7 mouse cellular contexts compared by ENCODE assay signal in the genomic region with DNA sequence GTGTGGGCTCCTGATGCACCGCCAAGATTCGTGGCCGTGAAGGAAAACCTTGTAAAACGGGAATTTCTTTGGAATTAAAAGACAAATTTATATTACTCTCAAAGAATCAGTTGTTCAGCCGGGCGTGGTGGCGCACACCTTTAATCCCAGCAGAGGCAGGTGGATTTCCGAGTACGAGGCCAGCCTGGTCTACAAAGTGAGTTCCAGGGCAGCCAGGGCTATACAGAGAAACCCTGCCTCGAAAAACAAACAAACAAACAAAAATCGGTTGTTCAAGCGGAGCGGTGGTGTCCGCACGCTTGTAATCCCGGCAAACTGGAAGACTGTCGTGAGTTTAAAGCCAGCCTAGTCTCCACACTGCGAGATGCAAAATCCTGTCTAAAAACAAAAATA. TPM values are rescaled to one million over a fixed set of nuclear protein-coding genes. Genes with fewer than 3 reads are reported as not detected.
DNase-seq lines count a peak whose midpoint lies in the region; ATAC-seq and TF ChIP-seq lines count a peak whose summit lies in the region.

No protein-coding gene starts in this region.

- H3K4me1 ChIP-seq in lung, postnatal 0 days (ENCODE audit: insufficient read depth, low read depth, low read length) = peaks cover 9% of the 10 kb centered on the region; the same call in 1 of the 2 replicates
- H3K4me1 ChIP-seq in forebrain, embryonic 12.5 days = peaks cover 17% of the 10 kb centered on the region
- peaks cover 16% of the 10 kb centered on the region for H3K4me1 ChIP-seq in limb, embryonic 13.5 days
- peaks cover 6% of the 10 kb centered on the region; the same call in 1 of the 2 replicates for H3K4me1 ChIP-seq in small intestine, adult 2 months (ENCODE audit: control insufficient read depth, insufficient read depth, insufficient read length, low read length)

- TF ChIP-seq EP300 in lung, postnatal 0 days (IDR thresholded peaks at IDR 0.05) = no peak

- peak overlapping the region; percentile 89 for H3K4me2 ChIP-seq in lung, postnatal 0 days (replicated peaks; ENCODE audit: low read depth, low read length)
- peak overlapping the region; percentile 87 for H3K4me2 ChIP-seq in forebrain, embryonic 12.5 days
- H3K4me2 ChIP-seq in limb, embryonic 13.5 days (replicated peaks) = peak overlapping the region; percentile 95

- peak overlapping the region; percentile 67 for H3K4me3 ChIP-seq in lung, postnatal 0 days (ENCODE audit: low read depth, low read length)
- peak overlapping the region; percentile 72 for H3K4me3 ChIP-seq in forebrain, embryonic 12.5 days (replicated peaks)
- H3K4me3 ChIP-seq in limb, embryonic 13.5 days = peak overlapping the region; percentile 79
- peak overlapping the region; percentile 75 for H3K4me3 ChIP-seq in small intestine, adult 2 months (ENCODE audit: low read depth, low read length)

- H3K27me3 ChIP-seq in lung, postnatal 0 days (replicated peaks; ENCODE audit: insufficient read depth, low read length) = no peaks in the 10 kb centered on the region
- H3K27me3 ChIP-seq in forebrain, embryonic 12.5 days = peaks cover 3% of the 10 kb centered on the region; the same call in 1 of the 2 replicates
- H3K27me3 ChIP-seq in limb, embryonic 13.5 days = no peaks in the 10 kb centered on the region
- no peaks in the 10 kb centered on the region for H3K27me3 ChIP-seq in small intestine, adult 2 months (ENCODE audit: control insufficient read depth, insufficient read depth, low read length)

- H3K9me3 ChIP-seq in lung, postnatal 0 days (ENCODE audit: low read length) = no peaks in the 10 kb centered on the region
- H3K9me3 ChIP-seq in forebrain, embryonic 12.5 days = no peaks in the 10 kb centered on the region
- H3K9me3 ChIP-seq in limb, embryonic 13.5 days = no peaks in the 10 kb centered on the region

- ATAC-seq in lung, postnatal 0 days = 0 out of 2 replicates have a peak, but pooled peaks have one; percentile 7
- peak; percentile 39; the same call in 1 of the 2 replicates for ATAC-seq in forebrain, embryonic 12.5 days (ENCODE audit: low FRiP score)
- ATAC-seq in limb, embryonic 13.5 days (ENCODE audit: low FRiP score, low read depth) = 0 out of 2 replicates have a peak, but pooled peaks have one; percentile 17

- 12% methylated on average over 18 of the region's 18 CpGs for WGBS in lung, postnatal 0 days
- 22% methylated on average over 18 of the region's 18 CpGs for WGBS in forebrain, embryonic 12.5 days
- 18% methylated on average over 18 of the region's 18 CpGs for WGBS in limb, embryonic 13.5 days
- WGBS in small intestine, adult 2 months = 11% methylated on average over 18 of the region's 18 CpGs

- DNase-seq in lung, postnatal 0 days (ENCODE audit: low spot score) = no peak
- no peak for DNase-seq in lung, postnatal 14 days
- no peak for DNase-seq in urinary bladder, postnatal 25 days (ENCODE audit: low spot score)
- DNase-seq in adrenal gland, adult (ENCODE audit: inconsistent age in 2 of 2, low spot score in 1 of 2) = no peak

- no peak overlapping the region for H3K9ac ChIP-seq in lung, postnatal 0 days (replicated peaks; ENCODE audit: low read depth)
- peak overlapping the region; percentile 63 for H3K9ac ChIP-seq in forebrain, embryonic 12.5 days
- H3K9ac ChIP-seq in limb, embryonic 13.5 days = peak overlapping the region; percentile 69

- no peak for TF ChIP-seq POLR2A in small intestine, adult 2 months (IDR thresholded peaks at IDR 0.05; ENCODE audit: low read depth, low read length)

- no peaks in the 10 kb centered on the region for H3K36me3 ChIP-seq in lung, postnatal 0 days (ENCODE audit: insufficient read depth, low read length)
- H3K36me3 ChIP-seq in forebrain, embryonic 12.5 days (replicated peaks) = peaks cover 4% of the 10 kb centered on the region; the same call in 1 of the 2 replicates
- 0 out of 2 replicates have a peak, but pooled peaks cover 3% of the 10 kb centered on the region for H3K36me3 ChIP-seq in limb, embryonic 13.5 days
- H3K36me3 ChIP-seq in small intestine, adult 2 months (ENCODE audit: control insufficient read depth, insufficient read depth, low read length) = no peaks in the 10 kb centered on the region

- no peak overlapping the region for H3K27ac ChIP-seq in lung, postnatal 0 days (ENCODE audit: low read length)
- 0 out of 2 replicates have a peak overlapping the region, but pooled peaks have one; percentile 13 for H3K27ac ChIP-seq in forebrain, embryonic 12.5 days
- no peak overlapping the region for H3K27ac ChIP-seq in limb, embryonic 13.5 days
- H3K27ac ChIP-seq in small intestine, adult 2 months (ENCODE audit: insufficient read depth, low read depth, low read length) = no peak overlapping the region

- no peak for TF ChIP-seq CTCF in lung, postnatal 0 days (IDR thresholded peaks at IDR 0.05)
- TF ChIP-seq CTCF in small intestine, adult 2 months (IDR thresholded peaks at IDR 0.05; ENCODE audit: extremely low read depth, insufficient read length, insufficient replicate concordance, low read depth, low read length) = no peak

RNA-seq across cellular contexts. Expression of gene Rrp12, which starts 0.3 kb away (rescaled TPM):
- polyA plus RNA-seq in lung, postnatal 0 days (2015; fragmentation: Nextera tagmentation; extraction: Ambion mirVana) = 2.7 and 2.9 TPM in 2 replicates
- 24.3 and 28.1 TPM in 2 replicates for polyA plus RNA-seq in forebrain, embryonic 12.5 days (2016; fragmentation: Nextera tagmentation; extraction: Ambion mirVana)
- polyA plus RNA-seq in limb, embryonic 13.5 days (2015; fragmentation: Nextera tagmentation; extraction: Ambion mirVana) = 17.4 and 19.6 TPM in 2 replicates
- polyA plus RNA-seq in small intestine, adult 2 months (2012; rRNA removed) = 2.4 and 3.0 TPM in 2 replicates

RNA-seq across cellular contexts. Expression of gene Pgam1, which starts 15.4 kb away (rescaled TPM):
- 152 TPM in 2 replicates for polyA plus RNA-seq in lung, postnatal 0 days (2015; fragmentation: Nextera tagmentation; extraction: Ambion mirVana)
- polyA plus RNA-seq in forebrain, embryonic 12.5 days (2016; fragmentation: Nextera tagmentation; extraction: Ambion mirVana) = 621 and 639 TPM in 2 replicates
- polyA plus RNA-seq in limb, embryonic 13.5 days (2015; fragmentation: Nextera tagmentation; extraction: Ambion mirVana) = 559 and 595 TPM in 2 replicates
- polyA plus RNA-seq in small intestine, adult 2 months (2012; rRNA removed) = 159 and 216 TPM in 2 replicates

RNA-seq across cellular contexts. Expression of gene Exosc1, which starts 36.9 kb away (rescaled TPM):
- polyA plus RNA-seq in lung, postnatal 0 days (2015; fragmentation: Nextera tagmentation; extraction: Ambion mirVana) = 43.4 and 45.2 TPM in 2 replicates
- 77.7 and 83.2 TPM in 2 replicates for polyA plus RNA-seq in forebrain, embryonic 12.5 days (2016; fragmentation: Nextera tagmentation; extraction: Ambion mirVana)
- polyA plus RNA-seq in limb, embryonic 13.5 days (2015; fragmentation: Nextera tagmentation; extraction: Ambion mirVana) = 82.5 and 86.4 TPM in 2 replicates
- polyA plus RNA-seq in small intestine, adult 2 months (2012; rRNA removed) = 4.7 and 5.9 TPM in 2 replicates

RNA-seq across cellular contexts. Expression of gene Zdhhc16, which starts 37.0 kb away (rescaled TPM):
- 46.9 and 55.1 TPM in 2 replicates for polyA plus RNA-seq in lung, postnatal 0 days (2015; fragmentation: Nextera tagmentation; extraction: Ambion mirVana)
- polyA plus RNA-seq in forebrain, embryonic 12.5 days (2016; fragmentation: Nextera tagmentation; extraction: Ambion mirVana) = 79.5 and 82.5 TPM in 2 replicates
- 98.7 and 99.3 TPM in 2 replicates for polyA plus RNA-seq in limb, embryonic 13.5 days (2015; fragmentation: Nextera tagmentation; extraction: Ambion mirVana)
- 27.5 and 42.0 TPM in 2 replicates for polyA plus RNA-seq in small intestine, adult 2 months (2012; rRNA removed)

RNA-seq across cellular contexts. Expression of gene Frat2, which starts 48.4 kb away (rescaled TPM):
- polyA plus RNA-seq in lung, postnatal 0 days (2015; fragmentation: Nextera tagmentation; extraction: Ambion mirVana) = 4.6 and 5.9 TPM in 2 replicates
- 19.3 and 22.7 TPM in 2 replicates for polyA plus RNA-seq in forebrain, embryonic 12.5 days (2016; fragmentation: Nextera tagmentation; extraction: Ambion mirVana)
- 2.8 and 3.1 TPM in 2 replicates for polyA plus RNA-seq in limb, embryonic 13.5 days (2015; fragmentation: Nextera tagmentation; extraction: Ambion mirVana)
- polyA plus RNA-seq in small intestine, adult 2 months (2012; rRNA removed) = 13.7 and 62.2 TPM in 2 replicates
